In genomic region chr11:66442631-66443030, GRCm38 (mm10) we compare ENCODE assay signal across 21 mouse cellular contexts.
DNase-seq lines count a peak whose midpoint lies in the region; ATAC-seq lines count a peak whose summit lies in the region.
"Had no signal": no experiment of that assay in that cellular context is flagged by ENCODE, and none has a peak within 500 bp of the region (broad histone marks: within the 10 kb centered on the region; RNA-seq: fewer than 3 reads in every experiment).

No protein-coding gene starts in this region.

- H3K27ac ChIP-seq in forebrain, embryonic 14.5 days (ENCODE audit: low read depth, low read length): no peak overlapping the region
- H3K27ac ChIP-seq in forebrain, embryonic 12.5 days: no peak overlapping the region
- H3K27ac ChIP-seq in midbrain, embryonic 14.5 days (replicated peaks; ENCODE audit: low read depth, low read length): no peak overlapping the region
- H3K27ac ChIP-seq in midbrain, embryonic 16.5 days (ENCODE audit: low read length): no peak overlapping the region
- H3K27ac ChIP-seq in embryonic facial prominence, embryonic 14.5 days (replicated peaks; ENCODE audit: low read depth, low read length): no peak overlapping the region
- H3K27ac ChIP-seq: embryonic facial prominence, embryonic 13.5 days; forebrain, embryonic 15.5 days; heart, embryonic 13.5 days; hindbrain, embryonic 15.5 days had no signal

- ATAC-seq in forebrain, embryonic 14.5 days: no peak
- no peak for ATAC-seq in forebrain, embryonic 12.5 days (ENCODE audit: low FRiP score)
- ATAC-seq in midbrain, embryonic 14.5 days (ENCODE audit: low FRiP score, low TSS enrichment): no peak
- ATAC-seq in midbrain, embryonic 16.5 days: no peak
- ATAC-seq in embryonic facial prominence, embryonic 14.5 days (ENCODE audit: low read depth): no peak
- ATAC-seq: forebrain, embryonic 15.5 days; inflammation-experienced regulatory T-cells, adult 6 months; intestine, postnatal 0 days had no signal

- H3K4me2 ChIP-seq in forebrain, embryonic 14.5 days (ENCODE audit: low read length): no peak overlapping the region
- H3K4me2 ChIP-seq in forebrain, embryonic 12.5 days: no peak overlapping the region
- no peak overlapping the region for H3K4me2 ChIP-seq in midbrain, embryonic 14.5 days (ENCODE audit: low read length)
- H3K4me2 ChIP-seq in midbrain, embryonic 16.5 days (ENCODE audit: low read length): no peak overlapping the region
- no peak overlapping the region for H3K4me2 ChIP-seq in embryonic facial prominence, embryonic 14.5 days (ENCODE audit: low read depth, low read length)
- H3K4me2 ChIP-seq: embryonic facial prominence, embryonic 13.5 days; forebrain, embryonic 15.5 days; heart, embryonic 13.5 days; hindbrain, embryonic 15.5 days had no signal

- peak; percentile 26 for DNase-seq in forebrain, embryonic 14.5 days (ENCODE audit: low spot score)
- DNase-seq in midbrain, embryonic 14.5 days: peak; percentile 41
- DNase-seq in embryonic facial prominence, embryonic 14.5 days (ENCODE audit: low spot score): peak; percentile 20
- no peak for DNase-seq in adrenal gland, postnatal 14 days
- no peak for DNase-seq in testis, postnatal 14 days (ENCODE audit: low spot score)
- DNase-seq: adrenal gland, postnatal 25 days; cerebellum, adult 11 months; cerebellum, adult 8-10 months; cerebellum, postnatal 14 days; gastrocnemius, postnatal 36 days; heart, adult 11 months; heart, postnatal 4 days; kidney, adult 8-10 months had no signal

- H3K4me1 ChIP-seq in forebrain, embryonic 14.5 days (ENCODE audit: control insufficient read depth, insufficient read depth, low read length): no peaks in the 10 kb centered on the region
- H3K4me1 ChIP-seq in forebrain, embryonic 12.5 days: peaks cover 6% of the 10 kb centered on the region
- H3K4me1 ChIP-seq in midbrain, embryonic 14.5 days (ENCODE audit: control insufficient read depth, insufficient read depth, low read length): no peaks in the 10 kb centered on the region
- no peaks in the 10 kb centered on the region for H3K4me1 ChIP-seq in midbrain, embryonic 16.5 days (ENCODE audit: control insufficient read depth, insufficient read depth, low read length)
- no peaks in the 10 kb centered on the region for H3K4me1 ChIP-seq in embryonic facial prominence, embryonic 14.5 days (ENCODE audit: control insufficient read depth, insufficient read depth, low read length)
- H3K4me1 ChIP-seq: embryonic facial prominence, embryonic 13.5 days; forebrain, embryonic 15.5 days; heart, embryonic 13.5 days; hindbrain, embryonic 15.5 days had no signal

- no peak overlapping the region for H3K4me3 ChIP-seq in forebrain, embryonic 14.5 days (ENCODE audit: low read depth, low read length)
- H3K4me3 ChIP-seq in forebrain, embryonic 12.5 days (replicated peaks): no peak overlapping the region
- no peak overlapping the region for H3K4me3 ChIP-seq in midbrain, embryonic 14.5 days (replicated peaks; ENCODE audit: low read depth, low read length)
- no peak overlapping the region for H3K4me3 ChIP-seq in midbrain, embryonic 16.5 days (ENCODE audit: low read depth, low read length)
- no peak overlapping the region for H3K4me3 ChIP-seq in embryonic facial prominence, embryonic 14.5 days (ENCODE audit: low read depth, low read length)
- H3K4me3 ChIP-seq: embryonic facial prominence, embryonic 13.5 days; forebrain, embryonic 15.5 days; heart, embryonic 13.5 days; hindbrain, embryonic 15.5 days had no signal

- no peaks in the 10 kb centered on the region for H3K36me3 ChIP-seq in forebrain, embryonic 14.5 days (ENCODE audit: control insufficient read depth, insufficient read depth, low read length)
- H3K36me3 ChIP-seq in forebrain, embryonic 12.5 days (replicated peaks): no peaks in the 10 kb centered on the region
- H3K36me3 ChIP-seq in midbrain, embryonic 14.5 days (ENCODE audit: control insufficient read depth, insufficient read depth, low read length): no peaks in the 10 kb centered on the region
- H3K36me3 ChIP-seq in midbrain, embryonic 16.5 days (ENCODE audit: control insufficient read depth, insufficient read depth, low read length): no peaks in the 10 kb centered on the region
- H3K36me3 ChIP-seq in embryonic facial prominence, embryonic 14.5 days (ENCODE audit: control insufficient read depth, insufficient read depth, low read length): no peaks in the 10 kb centered on the region
- H3K36me3 ChIP-seq: embryonic facial prominence, embryonic 13.5 days; forebrain, embryonic 15.5 days; heart, embryonic 13.5 days; hindbrain, embryonic 15.5 days had no signal

- 9% methylated on average over 5 of the region's 5 CpGs for WGBS in forebrain, embryonic 14.5 days
- 6% methylated on average over 5 of the region's 5 CpGs for WGBS in forebrain, embryonic 12.5 days
- 10% methylated on average over 5 of the region's 5 CpGs for whole genome bisulfite sequencing in midbrain, embryonic 14.5 days
- 15% methylated on average over 5 of the region's 5 CpGs for WGBS in midbrain, embryonic 16.5 days
- WGBS in embryonic facial prominence, embryonic 14.5 days: 18% methylated on average over 5 of the region's 5 CpGs

- H3K9ac ChIP-seq in forebrain, embryonic 14.5 days (ENCODE audit: low read length): no peak overlapping the region
- no peak overlapping the region for H3K9ac ChIP-seq in forebrain, embryonic 12.5 days
- H3K9ac ChIP-seq in midbrain, embryonic 14.5 days (replicated peaks; ENCODE audit: low read length): no peak overlapping the region
- H3K9ac ChIP-seq in midbrain, embryonic 16.5 days (ENCODE audit: low read depth, low read length): no peak overlapping the region
- H3K9ac ChIP-seq in embryonic facial prominence, embryonic 14.5 days (ENCODE audit: low read depth, low read length): no peak overlapping the region
- H3K9ac ChIP-seq: embryonic facial prominence, embryonic 13.5 days; forebrain, embryonic 15.5 days; heart, embryonic 13.5 days; hindbrain, embryonic 15.5 days had no signal

- H3K27me3 ChIP-seq in forebrain, embryonic 14.5 days (replicated peaks; ENCODE audit: control insufficient read depth, insufficient read depth, low read length): no peaks in the 10 kb centered on the region
- H3K27me3 ChIP-seq in forebrain, embryonic 12.5 days: no peaks in the 10 kb centered on the region
- no peaks in the 10 kb centered on the region for H3K27me3 ChIP-seq in midbrain, embryonic 14.5 days (ENCODE audit: control insufficient read depth, insufficient read depth, low read length)
- H3K27me3 ChIP-seq in midbrain, embryonic 16.5 days (ENCODE audit: control insufficient read depth, insufficient read depth, low read depth, low read length): no peaks in the 10 kb centered on the region
- H3K27me3 ChIP-seq in embryonic facial prominence, embryonic 14.5 days (replicated peaks; ENCODE audit: control insufficient read depth, insufficient read depth, low read length): no peaks in the 10 kb centered on the region
- H3K27me3 ChIP-seq: forebrain, embryonic 15.5 days; heart, embryonic 13.5 days; hindbrain, embryonic 15.5 days had no signal

- no peaks in the 10 kb centered on the region for H3K9me3 ChIP-seq in forebrain, embryonic 14.5 days (replicated peaks; ENCODE audit: control insufficient read depth, low read length)
- H3K9me3 ChIP-seq in forebrain, embryonic 12.5 days: no peaks in the 10 kb centered on the region
- H3K9me3 ChIP-seq in midbrain, embryonic 14.5 days (ENCODE audit: control insufficient read depth, low read length): no peaks in the 10 kb centered on the region
- no peaks in the 10 kb centered on the region for H3K9me3 ChIP-seq in midbrain, embryonic 16.5 days (replicated peaks; ENCODE audit: control insufficient read depth, low read length, poor library complexity, severe bottlenecking)
- no peaks in the 10 kb centered on the region for H3K9me3 ChIP-seq in embryonic facial prominence, embryonic 14.5 days (ENCODE audit: control insufficient read depth, low read length)
- H3K9me3 ChIP-seq: embryonic facial prominence, embryonic 13.5 days; forebrain, embryonic 15.5 days; heart, embryonic 13.5 days; hindbrain, embryonic 15.5 days had no signal

Comparison
In these comparisons a context has a peak if more than half of its experiments do, and no peak if none do; other contexts are left out.
1. DNase-seq: peak in forebrain, embryonic 14.5 days (single experiment), midbrain, embryonic 14.5 days (single experiment) and embryonic facial prominence, embryonic 14.5 days (single experiment); none in adrenal gland, postnatal 14 days (single experiment) and testis, postnatal 14 days (single experiment).